Mouse (Mus musculus): ENCODE data around the gene Timp4.

The Timp4 gene

DNA sequence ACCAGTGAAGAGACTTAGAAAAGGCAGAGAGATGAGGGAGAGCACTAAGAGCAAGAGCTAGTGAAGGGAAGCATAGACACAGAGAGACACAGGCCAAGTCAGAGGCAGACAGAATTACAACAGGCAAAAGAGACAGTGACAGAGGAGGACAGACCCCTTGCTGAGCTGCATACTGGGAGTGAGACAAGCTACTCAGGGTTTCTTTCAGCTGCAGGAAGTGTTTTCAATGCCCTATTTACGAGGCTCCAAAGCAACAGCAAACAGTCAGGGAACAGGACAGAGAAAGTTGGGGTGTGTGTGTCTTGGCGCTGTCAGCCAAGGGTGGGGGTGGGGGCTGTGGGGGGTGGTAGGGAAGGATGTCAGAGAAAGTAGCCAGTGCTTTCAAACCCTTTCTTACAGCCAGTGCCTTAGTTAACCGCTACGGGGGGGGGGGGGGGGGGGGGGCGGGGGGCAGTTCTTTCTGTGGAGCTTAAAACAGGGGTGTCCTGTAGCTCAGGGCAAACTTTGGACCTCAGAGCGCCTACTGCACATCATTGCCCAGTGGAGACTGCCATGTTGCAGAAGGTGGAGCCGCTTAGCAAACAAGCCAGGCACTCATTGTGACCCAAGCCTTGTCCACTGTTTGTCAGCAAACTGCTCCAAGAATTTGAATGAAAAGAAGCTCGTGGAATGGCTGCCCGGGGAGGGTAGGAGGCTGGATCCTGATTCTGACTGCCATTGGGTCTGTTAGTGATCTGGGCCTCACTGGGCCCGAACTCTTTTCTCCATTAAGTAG, at the start of gene Timp4:
Gene Timp4 (minus strand): TSS at position 107 of the 775 bp plus-strand sequence.
- no peak for DNase-seq

- DNase-seq = no peak
Observed at GRCm38 (mm10) chr6:115293877-115294276, 41.9 kb upstream of the Timp4 start.

DNA sequence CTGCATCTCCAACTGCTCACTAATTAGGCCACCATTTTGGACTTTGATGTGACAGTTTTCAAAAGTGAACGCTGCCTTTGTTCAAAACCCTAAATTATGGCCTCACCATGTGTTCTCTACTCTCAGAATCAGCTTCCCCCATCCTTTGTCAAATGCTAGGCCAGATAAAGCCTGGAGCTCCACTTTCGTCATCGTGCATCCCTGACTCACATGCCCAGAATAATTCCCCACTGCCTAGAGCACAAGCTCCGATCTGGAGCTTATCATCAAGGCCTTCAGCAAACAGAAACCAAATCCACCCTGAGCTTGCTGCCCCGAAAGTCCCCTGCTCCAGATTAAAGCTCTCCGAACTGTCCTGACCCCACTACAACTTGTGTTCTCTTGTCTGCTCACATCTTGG, 40.6 kb upstream of the Timp4 start:
- DNase-seq = no peak

- DNase-seq = no peak
Observed at GRCm38 (mm10) chr6:115291823-115292222, 39.8 kb upstream of the Timp4 start.

DNA sequence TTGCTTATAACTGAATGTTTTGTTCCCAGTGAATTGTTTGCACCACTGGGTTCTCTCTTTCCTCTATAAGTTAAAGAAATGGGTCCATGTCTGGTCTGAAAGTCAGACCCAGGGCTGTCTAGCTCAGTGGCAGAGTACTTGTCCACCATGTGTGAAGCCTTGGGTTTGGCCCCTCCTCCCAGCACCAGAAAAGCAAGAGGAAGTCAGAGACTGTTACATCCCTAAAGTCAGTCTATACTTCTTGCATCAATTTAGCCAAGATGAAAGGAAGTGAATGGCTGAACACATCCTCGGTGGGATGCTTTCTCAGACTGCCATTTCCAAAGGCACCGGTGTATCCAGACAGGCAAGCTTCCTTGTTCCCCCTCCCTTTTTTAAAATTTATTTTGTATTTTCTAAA, 39.1 kb upstream of the Timp4 start:
- DNase-seq = no peak

- no peak for DNase-seq
Observed at GRCm38 (mm10) chr6:115290561-115290960, 38.6 kb upstream of the Timp4 start.

DNA sequence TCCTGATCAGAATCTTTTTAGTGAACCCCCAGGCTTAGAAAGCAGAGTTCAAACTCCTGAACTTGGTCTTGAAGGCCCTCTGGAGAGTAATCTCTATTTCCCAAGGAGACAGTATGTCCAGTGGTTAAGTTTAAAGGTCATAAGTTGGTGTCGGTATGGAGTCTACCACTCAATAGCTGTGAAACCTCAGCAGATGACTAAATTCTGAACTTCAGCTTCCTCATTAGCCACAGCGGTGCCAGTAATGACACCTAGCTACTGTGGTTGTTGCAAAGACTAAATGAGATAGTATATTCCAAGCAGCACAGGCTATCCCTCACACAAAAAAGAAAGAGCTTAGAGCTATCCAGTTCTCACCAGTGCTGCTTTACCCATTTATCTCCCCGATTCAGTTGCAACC, 36.2 kb upstream of the Timp4 start:
- no peak for DNase-seq

DNA sequence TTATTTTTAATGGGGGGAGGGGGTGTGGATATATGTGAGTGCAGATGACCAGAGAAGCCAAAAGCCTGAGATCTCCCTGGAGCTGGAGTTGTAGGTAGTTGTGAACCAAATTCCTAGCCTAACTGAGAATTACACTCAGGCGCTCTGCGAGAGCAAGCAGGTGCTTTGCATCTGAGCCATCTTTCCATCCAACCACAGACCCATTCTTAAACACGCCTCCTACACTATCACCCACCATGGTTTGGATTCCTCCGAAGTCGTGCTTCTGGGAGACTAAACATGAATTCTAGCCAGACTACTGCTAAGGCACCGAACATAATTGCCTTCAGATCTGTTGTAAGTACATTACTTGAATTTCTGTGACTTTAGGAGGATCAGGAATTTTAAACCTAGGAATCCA, 34.4 kb upstream of the Timp4 start:
- no peak for DNase-seq

- DNase-seq = no peak
Observed at GRCm38 (mm10) chr6:115284153-115284552, 32.1 kb upstream of the Timp4 start.

- no peak for DNase-seq
Observed at GRCm38 (mm10) chr6:115279639-115280038, 27.6 kb upstream of the Timp4 start.

DNA sequence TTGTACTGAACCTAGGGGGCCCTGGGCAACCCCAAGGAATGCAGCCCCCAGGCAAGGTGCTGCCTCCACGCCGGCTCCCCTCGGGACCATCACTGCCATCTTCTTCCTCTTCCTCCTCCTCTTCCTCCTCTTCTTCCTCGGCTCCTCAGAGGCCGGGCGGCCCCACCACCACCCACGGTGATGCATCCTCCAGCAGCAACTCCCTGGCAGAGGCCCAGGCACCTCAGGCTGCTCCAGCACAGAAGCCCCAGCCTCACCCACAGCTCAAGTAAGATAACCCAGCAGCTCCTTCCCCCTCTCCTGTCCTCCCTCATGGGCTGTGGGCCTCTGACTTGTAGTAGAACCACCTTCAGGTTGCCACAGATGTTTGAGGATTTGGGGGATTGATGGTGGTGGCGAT, 26.1 kb upstream of the Timp4 start:
- no peak for DNase-seq

DNA sequence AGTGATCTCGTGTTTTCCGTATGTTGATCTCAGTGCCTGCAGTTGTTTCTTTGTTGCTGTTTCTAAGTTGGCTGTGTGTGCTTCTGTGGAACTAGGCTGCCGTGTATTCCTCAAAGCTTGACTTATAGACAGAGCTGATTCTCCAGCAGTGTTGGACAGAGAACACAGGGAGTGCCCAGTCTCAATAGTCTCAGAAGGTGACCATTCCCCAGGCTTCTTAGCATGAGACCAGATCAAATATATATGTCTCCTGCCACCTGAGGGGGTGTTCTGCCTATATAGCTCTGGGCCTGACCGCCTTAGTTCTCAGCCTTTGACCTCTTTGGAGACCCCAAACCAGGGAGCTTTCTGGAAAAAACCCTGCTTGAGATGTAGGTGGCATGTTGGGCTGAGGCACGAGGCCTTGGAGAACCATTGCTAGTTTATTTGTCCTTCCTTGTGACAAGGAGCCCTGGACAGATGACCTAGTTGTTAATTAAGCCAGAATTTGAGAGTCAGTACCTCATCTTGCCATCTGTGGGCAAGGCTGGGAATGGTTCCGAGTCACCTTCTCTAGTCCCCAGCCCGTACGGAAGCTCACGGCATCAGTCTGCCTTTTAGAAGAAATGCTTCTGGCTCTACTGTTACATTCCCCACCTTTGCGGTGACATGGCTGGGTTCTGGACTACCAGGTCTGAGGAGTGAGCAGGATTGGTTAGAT, 23.3 kb upstream of the Timp4 start:
- DNase-seq = no peak

GRCm38 (mm10) chr6:115274705-115275104, 22.7 kb upstream of the Timp4 start:
- DNase-seq = no peak

DNA sequence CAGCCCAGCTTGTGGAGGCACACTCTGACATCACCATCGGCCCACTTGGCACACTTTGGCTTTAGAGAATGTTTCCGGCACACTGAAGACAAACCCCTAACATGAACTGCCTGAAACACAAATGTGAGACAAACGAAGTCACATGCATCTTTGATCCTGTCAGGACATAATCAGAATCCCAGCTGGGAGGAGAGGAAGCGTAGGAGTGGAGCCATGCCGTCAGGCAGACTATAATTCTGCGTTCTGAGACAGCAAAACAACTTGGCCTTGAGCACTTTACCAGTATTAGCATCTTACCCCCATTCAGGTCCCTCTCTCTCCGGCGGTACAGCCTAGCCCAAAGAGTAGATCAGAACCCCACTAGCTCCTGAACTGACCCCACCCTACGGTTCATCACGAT, 21.3 kb upstream of the Timp4 start:
- DNase-seq = no peak

DNA sequence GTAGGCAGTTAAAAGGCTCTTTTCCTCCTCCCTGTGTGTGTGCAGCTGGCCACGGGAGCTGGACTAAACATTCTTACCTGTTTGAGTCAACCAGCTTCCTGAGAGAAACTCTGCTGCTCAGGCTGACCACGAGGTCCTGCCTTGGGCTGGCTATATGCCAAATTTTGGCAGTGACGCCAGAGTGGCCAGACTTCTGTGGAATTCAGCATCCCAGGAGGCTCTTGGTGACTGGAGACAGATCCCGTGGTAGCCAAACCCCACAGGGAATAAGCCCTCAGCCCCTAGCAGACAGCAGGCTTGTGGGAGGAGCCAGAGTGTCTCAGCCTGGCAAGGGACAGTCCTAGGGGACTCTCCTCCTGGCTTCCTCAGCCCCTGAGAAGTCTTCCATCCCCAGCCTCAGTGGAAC, 19.9 kb upstream of the Timp4 start:
- DNase-seq = peak; percentile 49 to 53

DNA sequence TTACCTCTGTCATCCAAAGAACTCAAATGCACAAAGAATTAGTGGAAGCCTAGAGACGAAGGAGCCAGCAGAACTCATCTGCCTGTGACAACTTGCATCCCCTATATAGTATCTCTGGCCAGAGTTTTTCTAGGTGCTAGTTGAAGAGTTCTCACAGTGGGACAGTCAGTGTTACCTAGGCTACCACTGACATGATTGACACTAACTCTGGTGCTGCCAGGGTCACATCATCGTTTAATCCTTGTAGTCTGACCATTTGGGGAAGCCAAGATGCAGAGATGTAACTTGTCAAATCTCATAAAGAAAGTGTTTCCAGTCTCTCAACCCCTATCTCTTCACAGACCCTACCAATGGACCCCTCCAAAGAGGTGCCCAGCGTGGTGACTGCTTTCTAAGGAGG, 19.3 kb upstream of the Timp4 start:
- DNase-seq = no peak

GRCm38 (mm10) chr6:115270085-115270484, 18.1 kb upstream of the Timp4 start:
- no peak for DNase-seq

DNA sequence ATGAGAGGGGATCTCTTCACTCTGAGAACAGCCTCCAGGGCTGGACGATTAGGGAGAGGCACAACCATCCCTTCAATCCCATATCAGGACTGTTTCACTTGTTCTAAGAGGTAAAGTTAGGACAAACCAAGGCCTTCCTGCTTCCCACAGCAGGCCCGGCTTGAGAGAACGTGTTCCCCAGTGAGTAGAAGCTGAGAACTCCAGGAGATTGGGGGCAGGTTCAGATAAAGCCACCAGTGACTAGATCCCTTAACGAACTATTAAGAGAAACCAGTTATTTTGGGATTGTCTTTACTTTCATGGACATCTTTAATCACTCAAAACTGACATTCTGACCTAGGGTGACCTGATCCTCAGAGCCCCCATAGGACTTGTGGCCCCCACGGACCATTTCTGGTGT, 17.6 kb upstream of the Timp4 start:
- DNase-seq = no peak

DNA sequence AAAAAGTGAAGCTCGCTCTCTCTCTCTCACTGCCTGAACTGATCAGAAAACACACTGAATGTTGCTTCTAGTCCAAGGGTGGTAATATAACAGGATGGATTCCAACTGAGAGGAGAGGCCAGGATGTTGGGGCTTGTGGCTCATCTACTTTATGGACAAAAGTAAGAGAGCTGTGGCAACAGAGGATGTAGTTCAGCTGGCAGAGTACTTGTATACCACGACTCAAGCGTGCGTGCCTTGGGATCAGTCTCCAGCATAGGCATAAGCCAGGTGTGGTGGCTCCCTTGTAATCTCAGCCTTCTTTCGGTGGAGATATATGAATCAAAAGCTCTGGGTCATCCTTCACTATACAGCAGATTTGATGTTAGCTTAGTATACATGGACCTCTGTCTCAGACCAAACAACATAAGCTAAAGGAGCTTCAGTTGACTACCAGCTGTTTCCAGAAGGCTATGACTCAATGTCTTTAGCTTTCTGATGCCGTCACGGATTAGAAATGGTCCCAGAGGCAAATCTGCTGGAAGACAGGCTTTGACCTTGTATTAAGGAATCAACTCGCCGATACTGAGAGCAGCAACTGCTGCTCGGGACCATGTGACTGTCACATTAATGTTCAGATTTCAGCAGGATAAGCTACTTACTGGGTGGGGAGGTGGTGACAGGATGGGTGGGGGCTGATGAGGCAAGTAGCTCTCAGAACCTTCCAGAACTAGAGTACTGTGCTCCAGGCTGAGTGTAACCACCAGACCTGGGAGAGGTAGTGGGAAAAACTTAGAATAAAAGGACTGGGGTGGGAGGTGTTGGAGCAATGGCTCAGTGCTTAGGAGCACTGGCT, 16.8 kb upstream of the Timp4 start:
- DNase-seq = no peak

DNA sequence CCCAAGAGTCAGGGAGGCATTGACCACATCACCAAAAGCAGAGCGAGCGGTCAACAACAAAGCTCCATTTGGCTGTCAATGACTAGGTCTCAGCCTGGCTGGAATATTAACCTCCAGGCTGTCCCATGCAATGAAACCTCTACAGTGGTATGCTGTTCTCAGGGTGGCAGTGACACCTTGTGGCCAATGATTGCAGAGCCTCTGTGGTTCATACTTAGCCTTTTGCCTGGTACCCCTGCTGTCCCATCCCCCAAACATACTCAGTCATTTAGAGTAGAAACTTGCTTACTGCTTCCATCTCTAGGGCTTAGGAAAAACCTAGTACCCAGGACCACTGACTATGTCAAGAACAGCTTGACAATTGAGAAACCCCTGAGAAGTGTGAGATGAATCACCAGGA, 15.9 kb upstream of the Timp4 start:
- DNase-seq = peak; percentile 84 to 90

DNA sequence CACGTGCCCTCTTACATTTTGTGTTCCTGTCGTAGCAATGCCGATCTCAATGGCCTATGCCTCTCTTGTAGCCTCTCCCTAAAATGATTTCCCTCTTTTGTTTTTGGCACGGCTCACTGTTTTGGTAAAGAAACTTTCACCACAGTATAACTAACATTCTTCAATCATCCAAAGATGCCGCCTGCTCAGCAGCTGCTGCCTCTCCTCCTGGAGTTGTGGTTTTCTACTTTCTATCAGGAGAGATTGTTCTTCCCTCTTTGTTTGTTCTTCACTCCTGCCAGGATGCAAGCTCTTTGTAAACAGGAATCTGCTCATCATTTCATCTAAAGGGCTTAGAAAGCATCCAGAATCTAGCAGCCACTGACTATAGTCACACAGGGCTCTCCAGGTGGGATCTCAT, 14.8 kb upstream of the Timp4 start:
- DNase-seq = no peak

DNA sequence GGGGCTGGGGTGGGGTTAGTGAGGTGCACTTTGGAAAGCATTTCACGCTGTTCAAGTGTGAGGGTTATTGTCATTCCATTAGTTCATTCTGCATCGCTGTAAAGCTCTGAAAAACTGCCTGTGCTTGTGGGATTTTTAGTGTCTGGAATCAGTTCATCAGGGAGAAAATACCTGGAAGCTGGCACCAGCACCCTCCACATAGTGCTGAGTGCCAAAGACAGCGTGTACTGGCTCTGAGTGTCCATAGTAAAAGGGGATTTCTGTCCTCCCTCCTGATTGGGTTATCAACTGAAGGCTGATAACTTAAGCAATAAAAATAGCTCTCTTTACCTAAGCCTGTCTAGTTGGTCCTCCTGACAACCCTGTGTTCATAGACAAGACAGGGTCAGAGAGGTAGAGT, 8.5 kb upstream of the Timp4 start:
- peak in 1 of 2 experiments; percentile 41 for DNase-seq

DNA sequence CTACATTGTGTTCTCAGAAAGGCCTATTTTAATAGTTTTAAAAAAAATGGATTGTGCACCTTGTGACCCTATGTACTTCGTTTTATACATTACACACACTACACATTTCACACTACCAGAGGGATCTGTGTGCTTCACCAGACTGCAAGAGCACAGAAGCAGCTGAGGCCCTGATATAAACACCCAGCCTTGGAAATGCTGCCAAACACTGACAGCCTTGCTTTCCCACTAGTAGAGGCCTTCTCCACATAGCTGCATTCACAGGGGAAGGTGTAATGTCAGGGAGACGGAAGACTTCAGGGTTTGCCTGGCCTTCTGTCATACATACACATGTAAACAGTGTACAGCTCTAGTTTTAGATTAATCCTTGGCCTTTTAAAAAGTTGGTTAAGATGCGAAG, 3.2 kb upstream of the Timp4 start:
- no peak for DNase-seq

GRCm38 (mm10) chr6:115251531-115251985, 447 bp downstream of the Timp4 start:
- peak in 1 of 2 experiments; percentile 40 for DNase-seq

All from cerebellum, postnatal 36 days (tissue).